Mouse (Mus musculus): ENCODE measurements around the gene Ctu1. TPM values are rescaled to one million over a fixed set of nuclear protein-coding genes. Genes with fewer than 3 reads are reported as not detected.

The Ctu1 gene
- polyA plus RNA-seq (2016; fragmentation: Nextera tagmentation; extraction: Ambion mirVana): 9.0 and 12.0 TPM in 2 replicates

GRCm38 (mm10) chr7:43671809-43672580 is at the start of gene Ctu1:
Gene Ctu1 (plus strand): TSS chr7:43672016.
- H3K9me3 ChIP-seq: no peaks in the 10 kb centered on the region
- H3K4me3 ChIP-seq: peak within 1 kb of the TSS; percentile 78
- under 1% methylated on average over 26 of the region's 26 CpGs for WGBS
- peak within 1 kb of the TSS; percentile 91 for H3K27ac ChIP-seq
- DNase-seq (ENCODE audit: low spot score): peak; percentile 96
- peaks cover 23% of the 10 kb centered on the region for H3K36me3 ChIP-seq
- H3K4me1 ChIP-seq: peaks cover 8% of the 10 kb centered on the region
- no peaks in the 10 kb centered on the region for H3K27me3 ChIP-seq (ENCODE audit: insufficient read depth, poor library complexity, severe bottlenecking)

GRCm38 (mm10) chr7:43622927-43623326 is 48.9 kb upstream of the Ctu1 start:
- Histone ChIP-seq H3K4me1 (0 out of 2 replicates have a peak, but pooled peaks cover 4% of the 10 kb centered on the region), H3K4me3 (no peak overlapping the region), H3K27ac (no peak overlapping the region), H3K9me3 (no peaks in the 10 kb centered on the region), H3K36me3 (no peaks in the 10 kb centered on the region), H3K27me3 (ENCODE audit: insufficient read depth, poor library complexity, severe bottlenecking) (no peaks in the 10 kb centered on the region)
- WGBS: 73% methylated on average over 7 of the region's 7 CpGs
- DNase-seq (ENCODE audit: low spot score): no peak

GRCm38 (mm10) chr7:43623819-43624218 is 48.0 kb upstream of the Ctu1 start:
- H3K9me3 ChIP-seq: no peaks in the 10 kb centered on the region
- H3K27me3 ChIP-seq (ENCODE audit: insufficient read depth, poor library complexity, severe bottlenecking): no peaks in the 10 kb centered on the region
- H3K4me1 ChIP-seq: 0 out of 2 replicates have a peak, but pooled peaks cover 4% of the 10 kb centered on the region
- DNase-seq (ENCODE audit: low spot score): no peak
- H3K36me3 ChIP-seq: no peaks in the 10 kb centered on the region
- no peak overlapping the region for H3K4me3 ChIP-seq
- WGBS: 15% methylated on average over 10 of the region's 10 CpGs
- no peak overlapping the region for H3K27ac ChIP-seq

- H3K9me3 ChIP-seq: no peaks in the 10 kb centered on the region
- H3K4me1 ChIP-seq: 0 out of 2 replicates have a peak, but pooled peaks cover 4% of the 10 kb centered on the region
- H3K4me3 ChIP-seq: no peak overlapping the region
- H3K36me3 ChIP-seq: no peaks in the 10 kb centered on the region
- H3K27me3 ChIP-seq (ENCODE audit: insufficient read depth, poor library complexity, severe bottlenecking): no peaks in the 10 kb centered on the region
- WGBS: 65% methylated on average over 3 of the region's 3 CpGs
- no peak overlapping the region for H3K27ac ChIP-seq
- no peak for DNase-seq (ENCODE audit: low spot score)
Observed at GRCm38 (mm10) chr7:43625065-43625464, 46.8 kb upstream of the Ctu1 start.

GRCm38 (mm10) chr7:43625794-43626422 is 45.9 kb upstream of the Ctu1 start:
- H3K4me3 ChIP-seq: no peak overlapping the region
- H3K4me1 ChIP-seq: 0 out of 2 replicates have a peak, but pooled peaks cover 4% of the 10 kb centered on the region
- H3K27me3 ChIP-seq (ENCODE audit: insufficient read depth, poor library complexity, severe bottlenecking): no peaks in the 10 kb centered on the region
- H3K27ac ChIP-seq: no peak overlapping the region
- H3K36me3 ChIP-seq: no peaks in the 10 kb centered on the region
- no peak for DNase-seq (ENCODE audit: low spot score)
- WGBS: 80% methylated on average over 8 of the region's 8 CpGs
- H3K9me3 ChIP-seq: no peaks in the 10 kb centered on the region

- Histone ChIP-seq H3K27ac (no peak overlapping the region), H3K9me3 (no peaks in the 10 kb centered on the region), H3K36me3 (no peaks in the 10 kb centered on the region), H3K4me1 (no peaks in the 10 kb centered on the region), H3K27me3 (ENCODE audit: insufficient read depth, poor library complexity, severe bottlenecking) (no peaks in the 10 kb centered on the region), H3K4me3 (no peak overlapping the region)
- no peak for DNase-seq (ENCODE audit: low spot score)
- 83% methylated on average over 4 of the region's 4 CpGs for WGBS
Observed at GRCm38 (mm10) chr7:43633940-43634339, 37.9 kb upstream of the Ctu1 start.

GRCm38 (mm10) chr7:43634500-43634899 is 37.3 kb upstream of the Ctu1 start, which contains the start of gene Ceacam18:
Gene Ceacam18 (plus strand): TSS chr7:43634707.
- WGBS: 62% methylated on average over 6 of the region's 6 CpGs
- H3K9me3 ChIP-seq: no peaks in the 10 kb centered on the region
- no peak within 1 kb of the TSS for H3K27ac ChIP-seq
- no peak within 1 kb of the TSS for H3K4me3 ChIP-seq
- DNase-seq (ENCODE audit: low spot score): no peak
- H3K36me3 ChIP-seq: no peaks in the 10 kb centered on the region
- H3K4me1 ChIP-seq: no peaks in the 10 kb centered on the region
- H3K27me3 ChIP-seq (ENCODE audit: insufficient read depth, poor library complexity, severe bottlenecking): no peaks in the 10 kb centered on the region

GRCm38 (mm10) chr7:43636194-43636593 is 35.6 kb upstream of the Ctu1 start:
- Histone ChIP-seq H3K4me1 (no peaks in the 10 kb centered on the region), H3K36me3 (no peaks in the 10 kb centered on the region), H3K27me3 (ENCODE audit: insufficient read depth, poor library complexity, severe bottlenecking) (no peaks in the 10 kb centered on the region), H3K27ac (no peak overlapping the region), H3K9me3 (no peaks in the 10 kb centered on the region), H3K4me3 (no peak overlapping the region)
- 58% methylated on average over 2 of the region's 2 CpGs for WGBS
- DNase-seq (ENCODE audit: low spot score): no peak

- 77% methylated on average over 1 of the region's 1 CpGs for WGBS
- H3K9me3 ChIP-seq: no peaks in the 10 kb centered on the region
- H3K4me1 ChIP-seq: no peaks in the 10 kb centered on the region
- H3K36me3 ChIP-seq: no peaks in the 10 kb centered on the region
- H3K27me3 ChIP-seq (ENCODE audit: insufficient read depth, poor library complexity, severe bottlenecking): no peaks in the 10 kb centered on the region
- no peak overlapping the region for H3K4me3 ChIP-seq
- no peak for DNase-seq (ENCODE audit: low spot score)
- no peak overlapping the region for H3K27ac ChIP-seq
Observed at GRCm38 (mm10) chr7:43637118-43637517, 34.7 kb upstream of the Ctu1 start.

GRCm38 (mm10) chr7:43642587-43642986 is 29.2 kb upstream of the Ctu1 start:
- H3K27me3 ChIP-seq (ENCODE audit: insufficient read depth, poor library complexity, severe bottlenecking): no peaks in the 10 kb centered on the region
- WGBS: 76% methylated on average over 5 of the region's 5 CpGs
- H3K4me3 ChIP-seq: no peak overlapping the region
- no peaks in the 10 kb centered on the region for H3K4me1 ChIP-seq
- no peaks in the 10 kb centered on the region for H3K36me3 ChIP-seq
- no peak overlapping the region for H3K27ac ChIP-seq
- DNase-seq (ENCODE audit: low spot score): no peak
- H3K9me3 ChIP-seq: no peaks in the 10 kb centered on the region

GRCm38 (mm10) chr7:43643046-43643652 is 28.7 kb upstream of the Ctu1 start:
- Histone ChIP-seq H3K4me3 (no peak overlapping the region), H3K27ac (no peak overlapping the region), H3K36me3 (no peaks in the 10 kb centered on the region), H3K4me1 (no peaks in the 10 kb centered on the region), H3K9me3 (no peaks in the 10 kb centered on the region), H3K27me3 (ENCODE audit: insufficient read depth, poor library complexity, severe bottlenecking) (no peaks in the 10 kb centered on the region)
- DNase-seq (ENCODE audit: low spot score): no peak
- 69% methylated on average over 17 of the region's 17 CpGs for WGBS

GRCm38 (mm10) chr7:43652683-43653082 is 19.1 kb upstream of the Ctu1 start:
- Histone ChIP-seq H3K9me3 (peaks cover 4% of the 10 kb centered on the region; the same call in 1 of the 2 replicates), H3K4me3 (no peak overlapping the region), H3K36me3 (no peaks in the 10 kb centered on the region), H3K27me3 (ENCODE audit: insufficient read depth, poor library complexity, severe bottlenecking) (no peaks in the 10 kb centered on the region), H3K27ac (no peak overlapping the region), H3K4me1 (no peaks in the 10 kb centered on the region)
- DNase-seq (ENCODE audit: low spot score): no peak
- 84% methylated on average over 6 of the region's 6 CpGs for WGBS

- H3K9me3 ChIP-seq: peaks cover 4% of the 10 kb centered on the region; the same call in 1 of the 2 replicates
- no peaks in the 10 kb centered on the region for H3K36me3 ChIP-seq
- no peaks in the 10 kb centered on the region for H3K4me1 ChIP-seq
- no peak overlapping the region for H3K27ac ChIP-seq
- no peak overlapping the region for H3K4me3 ChIP-seq
- WGBS: 67% methylated on average over 3 of the region's 3 CpGs
- H3K27me3 ChIP-seq (ENCODE audit: insufficient read depth, poor library complexity, severe bottlenecking): no peaks in the 10 kb centered on the region
- no peak for DNase-seq (ENCODE audit: low spot score)
Observed at GRCm38 (mm10) chr7:43654519-43654918, 17.3 kb upstream of the Ctu1 start.

Data from heart, embryonic 10.5 days (tissue).